Mouse (Mus musculus) lung, postnatal 0 days (tissue): ENCODE data around the gene Armc9.

Source experiments
- CTCF ChIP-seq: IDR thresholded peaks from 2 replicates; pipeline ENCODE4 v1.5.1; 2016; ENCODE audit warnings: antibody characterized with exemption, mild to moderate bottlenecking
- EP300 ChIP-seq: IDR thresholded peaks from 2 replicates; pipeline ENCODE4 v1.6.1; 2016; ENCODE audit warnings: antibody characterized with exemption, mild to moderate bottlenecking, control low read depth

DNA sequence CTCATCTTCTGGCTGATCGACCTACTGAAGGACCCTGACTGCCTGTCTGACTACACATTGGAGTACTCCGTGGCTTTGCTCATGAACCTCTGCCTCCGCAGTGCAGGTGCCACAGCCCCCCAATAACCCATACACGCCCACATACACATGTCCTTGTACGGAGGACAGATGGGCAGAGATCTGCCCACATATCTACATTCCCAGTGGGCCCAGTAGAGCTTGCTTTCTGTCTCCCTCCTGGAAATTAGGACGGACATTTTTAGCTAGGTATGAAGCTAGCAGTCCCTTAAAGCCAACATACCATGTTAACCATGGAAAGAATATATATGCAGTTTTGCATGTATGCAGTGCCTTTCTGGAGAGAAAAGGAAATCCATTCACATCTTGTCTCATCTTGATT lies 43.7 kb downstream of the Armc9 start:
- TF ChIP-seq EP300 (no peak), CTCF (no peak)
